Mouse (Mus musculus) CH12.LX (cell line): ENCODE measurements around the gene Atg16l1.

Experiments used
- CTCF ChIP-seq, 2 experiments: IDR thresholded peaks in 1 of 2; conservative IDR thresholded peaks in 1 of 2; 2 replicates each; pipeline ENCODE4 v1.5.1; 2011 to 2012; ENCODE audit warnings: low read depth in 2 of 2, low read length in 2 of 2, improper control_type of control experiment in 1 of 2, inconsistent platforms in 1 of 2, mild to moderate bottlenecking in 1 of 2, moderate library complexity in 1 of 2
- MAX ChIP-seq: IDR thresholded peaks from 2 replicates; pipeline ENCODE4 v1.6.1; 2011; ENCODE audit warnings: low read length, improper control_type of control experiment
- TBP ChIP-seq: conservative IDR thresholded peaks from 2 replicates; pipeline ENCODE4 v1.6.1; 2011; ENCODE audit warnings: low read depth, low read length, improper control_type of control experiment

DNA sequence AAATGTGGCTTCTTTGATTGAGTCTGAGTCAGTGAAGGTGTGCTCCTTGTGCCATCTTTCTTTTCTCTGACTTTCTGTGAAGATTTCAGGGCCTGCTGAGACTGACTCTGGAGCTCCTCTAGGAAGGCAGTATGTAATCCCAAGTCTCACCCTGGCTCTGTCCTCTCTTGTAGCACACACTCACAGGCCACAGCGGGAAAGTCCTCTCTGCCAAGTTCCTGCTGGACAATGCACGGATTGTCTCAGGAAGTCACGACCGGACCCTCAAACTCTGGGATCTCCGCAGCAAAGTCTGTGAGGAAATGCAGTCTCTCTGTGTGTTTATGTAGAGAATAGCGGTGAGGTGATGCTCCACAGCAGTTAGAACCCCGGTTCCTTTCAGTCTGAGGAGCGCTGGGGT lies 30.0 kb downstream of the Atg16l1 start:
- TF ChIP-seq CTCF (conservative IDR thresholded peaks at IDR 0.05 in 1 of 2, IDR thresholded peaks at IDR 0.05 in 1 of 2; ENCODE audit: low read depth in 2 of 2, low read length in 2 of 2) (no peak), TBP (no peak), MAX (no peak)
